In the genomic region with DNA sequence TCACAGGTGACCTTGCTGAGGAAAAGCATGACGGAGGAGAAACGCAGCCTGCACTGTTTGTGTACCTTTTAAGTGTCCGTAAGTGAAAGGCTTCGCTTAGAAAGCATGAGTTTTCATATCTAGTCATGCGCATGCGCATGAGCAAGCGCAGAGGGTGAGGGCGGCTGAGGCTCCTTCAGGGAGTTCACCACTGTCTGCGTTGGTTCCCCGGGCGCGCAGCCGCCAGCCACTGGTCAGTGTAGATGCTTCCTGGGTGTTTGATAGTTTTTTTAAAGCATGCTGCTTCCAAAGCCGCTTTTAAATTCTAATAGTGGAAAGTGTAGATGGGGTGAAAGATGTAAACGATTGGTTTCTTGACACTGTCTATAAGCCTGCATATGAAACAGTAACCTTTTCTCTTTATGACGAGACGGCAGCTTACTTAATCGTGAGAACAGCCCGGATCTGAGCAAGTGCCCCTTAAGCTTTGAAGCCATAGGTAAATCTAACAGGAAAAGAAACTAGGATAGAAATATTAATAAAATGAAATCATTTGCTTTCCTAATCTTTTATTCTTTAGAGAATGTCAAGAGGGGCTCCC, we compare ENCODE assay signal across 8 mouse cellular contexts. TPM values are rescaled to one million over a fixed set of nuclear protein-coding genes. Genes with fewer than 3 reads are reported as not detected.
DNase-seq lines count a peak whose midpoint lies in the region; ATAC-seq and TF ChIP-seq lines count a peak whose summit lies in the region.

No protein-coding gene starts in this region.

- 3% methylated on average over 19 of the region's 19 CpGs for WGBS in hindbrain, embryonic 15.5 days

- intact Hi-C loops in gastrocnemius, adult 2 months (cut with DNase I), result loop anchor here (10.0 kb wide), 3 partner anchors 205 to 465 kb away; a partner anchor contains a TSS

- H3K27me3 ChIP-seq in hindbrain, embryonic 15.5 days, result no peaks in the 10 kb centered on the region

- peak; percentile 87 for ATAC-seq in hindbrain, embryonic 15.5 days (ENCODE audit: low FRiP score, low read depth)

- H3K4me1 ChIP-seq in hindbrain, embryonic 15.5 days (replicated peaks), result peaks cover 27% of the 10 kb centered on the region

- H3K27ac ChIP-seq in gastrocnemius, adult 2 months, result peak overlapping the region; percentile 81
- peak overlapping the region; percentile 33; the same call in 1 of the 2 replicates for H3K27ac ChIP-seq in hindbrain, embryonic 15.5 days (replicated peaks)

- H3K36me3 ChIP-seq in hindbrain, embryonic 15.5 days, result peaks cover 9% of the 10 kb centered on the region; the same call in 1 of the 2 replicates

- peak; percentile 76 for DNase-seq in Muller cell, postnatal 12 days (ENCODE audit: inconsistent ontology term)
- peak; percentile 95 for DNase-seq in embryo, embryonic 10 days (ENCODE audit: low spot score)
- DNase-seq in gastrocnemius, adult 2 months, result peak; percentile 89
- peak; percentile 58 to 62 for DNase-seq in layer of hippocampus, postnatal 25 days (ENCODE audit: extremely low spot score in 1 of 2, low spot score in 1 of 2)
- DNase-seq in lung, postnatal 14 days, result peak; percentile 84
- peak; percentile 80 for DNase-seq in ovary, postnatal 36 days (ENCODE audit: low spot score)
- peak; percentile 88 for DNase-seq in thymus, postnatal 14 days

- no peak for TF ChIP-seq CTCF in gastrocnemius, adult 2 months (IDR thresholded peaks at IDR 0.05)

- no peaks in the 10 kb centered on the region for H3K9me3 ChIP-seq in hindbrain, embryonic 15.5 days

- H3K4me2 ChIP-seq in hindbrain, embryonic 15.5 days, result peak overlapping the region; percentile 69

- peak overlapping the region; percentile 67 for H3K4me3 ChIP-seq in gastrocnemius, adult 2 months
- peak overlapping the region; percentile 32 for H3K4me3 ChIP-seq in hindbrain, embryonic 15.5 days

- H3K9ac ChIP-seq in hindbrain, embryonic 15.5 days, result peak overlapping the region; percentile 28

RNA-seq across cellular contexts. Expression of a gene that starts 18.1 kb away (rescaled TPM):
- 1 to 10 TPM; 6.3 to 9.8 TPM for total RNA-seq in gastrocnemius, adult 2 months (2021)
- 89.1 and 89.7 TPM in 2 replicates for polyA plus RNA-seq in hindbrain, embryonic 15.5 days (2015; fragmentation: Nextera tagmentation; extraction: Ambion mirVana)
- 100 to 1,000 TPM; 135 to 145 TPM for total RNA-seq in layer of hippocampus, postnatal 25 days (2021)

Comparison
In these comparisons a context has a peak if more than half of its experiments do, and no peak if none do; other contexts are left out.
1. Peak in every context shown above with its lines: DNase-seq, ATAC-seq, H3K4me3 ChIP-seq and H3K27ac ChIP-seq.
2. RNA of a gene that starts 18.1 kb away (total RNA-seq): 135 to 145 TPM in layer of hippocampus, postnatal 25 days; 6.3 to 9.8 TPM in gastrocnemius, adult 2 months; every median in the first group is over 10 times any median in the second.